Mouse (Mus musculus): ENCODE measurements around the gene Fkbp1a. TPM values are rescaled to one million over a fixed set of nuclear protein-coding genes. Genes with fewer than 3 reads are reported as not detected.
A peak's percentile ranks its signal among the peaks of the same experiment; 100 is the strongest.

Gene Fkbp1a
- polyA plus RNA-seq, 1 experiment from 2014 or later: 128 TPM

- H3K4me2 ChIP-seq (ENCODE audit: low read depth, low read length): no peak overlapping the region
- TF ChIP-seq EP300 (IDR thresholded peaks at IDR 0.05; ENCODE audit: low read depth) (no peak), CTCF (IDR thresholded peaks at IDR 0.05; ENCODE audit: low read depth) (no peak)
- 63% methylated on average over 5 of the region's 5 CpGs for WGBS (ENCODE audit: insufficient replicate concordance)
- DNase-seq (no peak), ATAC-seq (no peak)
- peaks cover 14% of the 10 kb centered on the region for H3K4me1 ChIP-seq (ENCODE audit: insufficient read depth)
- H3K4me3 ChIP-seq (ENCODE audit: low read depth, low read length): no peak overlapping the region
- no peaks in the 10 kb centered on the region for H3K36me3 ChIP-seq (replicated peaks; ENCODE audit: insufficient read depth, low read length)
- H3K27me3 ChIP-seq (ENCODE audit: insufficient read depth, low read length): no peaks in the 10 kb centered on the region
- H3K9me3 ChIP-seq (ENCODE audit: low read length): no peaks in the 10 kb centered on the region
- H3K27ac ChIP-seq (ENCODE audit: low read depth): no peak overlapping the region
- no peak overlapping the region for H3K9ac ChIP-seq (replicated peaks)
Observed at GRCm38 (mm10) chr2:151574607-151575006, 32.3 kb downstream of the Fkbp1a start.

GRCm38 (mm10) chr2:151575119-151575698 is 32.9 kb downstream of the Fkbp1a start:
- Histone ChIP-seq H3K27me3 (ENCODE audit: insufficient read depth, low read length) (no peaks in the 10 kb centered on the region), H3K9me3 (ENCODE audit: low read length) (no peaks in the 10 kb centered on the region), H3K4me2 (ENCODE audit: low read depth, low read length) (peak overlapping the region; percentile 79), H3K27ac (ENCODE audit: low read depth) (no peak overlapping the region), H3K9ac (replicated peaks) (no peak overlapping the region; the same call in 1 of the 2 replicates), H3K4me3 (ENCODE audit: low read depth, low read length) (peak overlapping the region; percentile 49), H3K4me1 (ENCODE audit: insufficient read depth) (peaks cover 14% of the 10 kb centered on the region), H3K36me3 (replicated peaks; ENCODE audit: insufficient read depth, low read length) (no peaks in the 10 kb centered on the region)
- 26% methylated on average over 7 of the region's 7 CpGs for WGBS (ENCODE audit: insufficient replicate concordance)
- TF ChIP-seq EP300 (IDR thresholded peaks at IDR 0.05; ENCODE audit: low read depth): no peak
- peak; percentile 53 for TF ChIP-seq CTCF (IDR thresholded peaks at IDR 0.05; ENCODE audit: low read depth)
- DNase-seq (no peak), ATAC-seq (no peak)

GRCm38 (mm10) chr2:151575699-151576389 is 33.6 kb downstream of the Fkbp1a start:
- no peaks in the 10 kb centered on the region for H3K27me3 ChIP-seq (ENCODE audit: insufficient read depth, low read length)
- H3K9ac ChIP-seq (replicated peaks): peak overlapping the region; percentile 51; the same call in 1 of the 2 replicates
- 2% methylated on average over 38 of the region's 38 CpGs for WGBS (ENCODE audit: insufficient replicate concordance)
- H3K27ac ChIP-seq (ENCODE audit: low read depth): peak overlapping the region; percentile 51; the same call in 1 of the 2 replicates
- no peaks in the 10 kb centered on the region for H3K36me3 ChIP-seq (replicated peaks; ENCODE audit: insufficient read depth, low read length)
- DNase-seq (peak; percentile 70), ATAC-seq (peak; percentile 89)
- TF ChIP-seq EP300 (IDR thresholded peaks at IDR 0.05; ENCODE audit: low read depth): peak; percentile 15; the same call in 1 of the 2 replicates
- TF ChIP-seq CTCF (IDR thresholded peaks at IDR 0.05; ENCODE audit: low read depth): no peak
- peak overlapping the region; percentile 79 for H3K4me2 ChIP-seq (ENCODE audit: low read depth, low read length)
- H3K4me1 ChIP-seq (ENCODE audit: insufficient read depth): peaks cover 14% of the 10 kb centered on the region
- H3K9me3 ChIP-seq (ENCODE audit: low read length): no peaks in the 10 kb centered on the region
- H3K4me3 ChIP-seq (ENCODE audit: low read depth, low read length): peak overlapping the region; percentile 49

DNA sequence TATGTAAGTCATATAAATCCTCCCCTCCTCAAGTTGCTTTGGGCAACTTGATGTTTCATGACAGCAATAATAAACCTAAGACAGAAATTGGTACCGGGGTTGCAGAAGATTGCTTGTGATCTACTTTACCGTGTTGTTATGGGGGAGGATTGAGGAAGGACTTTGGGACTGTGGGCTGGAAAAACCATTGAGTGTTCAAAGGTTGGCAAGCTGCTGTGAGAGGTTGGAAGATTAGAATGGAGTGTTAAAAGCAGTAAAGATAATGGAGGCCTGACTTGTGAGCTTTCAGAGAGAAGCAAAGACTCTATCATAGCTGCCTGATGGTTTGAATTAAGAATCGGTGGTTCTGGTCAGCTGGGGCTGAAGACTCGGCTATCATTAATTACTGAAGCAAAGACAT is 36.9 kb downstream of the Fkbp1a start:
- Histone ChIP-seq H3K27ac (ENCODE audit: low read depth) (no peak overlapping the region), H3K9ac (replicated peaks) (no peak overlapping the region), H3K4me3 (ENCODE audit: low read depth, low read length) (no peak overlapping the region), H3K27me3 (ENCODE audit: insufficient read depth, low read length) (no peaks in the 10 kb centered on the region), H3K4me1 (ENCODE audit: insufficient read depth) (peaks cover 14% of the 10 kb centered on the region), H3K36me3 (replicated peaks; ENCODE audit: insufficient read depth, low read length) (no peaks in the 10 kb centered on the region), H3K9me3 (ENCODE audit: low read length) (no peaks in the 10 kb centered on the region), H3K4me2 (ENCODE audit: low read depth, low read length) (no peak overlapping the region)
- WGBS (ENCODE audit: insufficient replicate concordance): 70% methylated on average over 4 of the region's 4 CpGs
- ATAC-seq: no peak
- no peak for DNase-seq
- no peak for TF ChIP-seq CTCF (IDR thresholded peaks at IDR 0.05; ENCODE audit: low read depth)
- TF ChIP-seq EP300 (IDR thresholded peaks at IDR 0.05; ENCODE audit: low read depth): no peak

- Histone ChIP-seq H3K27ac (ENCODE audit: low read depth) (no peak overlapping the region), H3K9ac (replicated peaks) (no peak overlapping the region), H3K4me1 (ENCODE audit: insufficient read depth) (peaks cover 9% of the 10 kb centered on the region), H3K4me3 (ENCODE audit: low read depth, low read length) (no peak overlapping the region), H3K9me3 (ENCODE audit: low read length) (no peaks in the 10 kb centered on the region), H3K36me3 (replicated peaks; ENCODE audit: insufficient read depth, low read length) (no peaks in the 10 kb centered on the region), H3K27me3 (ENCODE audit: insufficient read depth, low read length) (no peaks in the 10 kb centered on the region), H3K4me2 (ENCODE audit: low read depth, low read length) (no peak overlapping the region)
- no peak for TF ChIP-seq CTCF (IDR thresholded peaks at IDR 0.05; ENCODE audit: low read depth)
- TF ChIP-seq EP300 (IDR thresholded peaks at IDR 0.05; ENCODE audit: low read depth): no peak
- WGBS (ENCODE audit: insufficient replicate concordance): 17% methylated on average over 1 of the region's 1 CpGs
- DNase-seq (no peak), ATAC-seq (no peak)
Observed at GRCm38 (mm10) chr2:151580945-151581344, 38.7 kb downstream of the Fkbp1a start.

GRCm38 (mm10) chr2:151585934-151586333 is 43.7 kb downstream of the Fkbp1a start:
- Histone ChIP-seq H3K4me1 (ENCODE audit: insufficient read depth) (no peaks in the 10 kb centered on the region), H3K36me3 (replicated peaks; ENCODE audit: insufficient read depth, low read length) (no peaks in the 10 kb centered on the region), H3K9me3 (ENCODE audit: low read length) (no peaks in the 10 kb centered on the region), H3K4me2 (ENCODE audit: low read depth, low read length) (no peak overlapping the region), H3K27me3 (ENCODE audit: insufficient read depth, low read length) (no peaks in the 10 kb centered on the region), H3K27ac (ENCODE audit: low read depth) (no peak overlapping the region), H3K9ac (replicated peaks) (no peak overlapping the region), H3K4me3 (ENCODE audit: low read depth, low read length) (no peak overlapping the region)
- DNase-seq (no peak), ATAC-seq (no peak)
- TF ChIP-seq EP300 (IDR thresholded peaks at IDR 0.05; ENCODE audit: low read depth): no peak
- TF ChIP-seq CTCF (IDR thresholded peaks at IDR 0.05; ENCODE audit: low read depth): peak; percentile 54
- WGBS (ENCODE audit: insufficient replicate concordance): 46% methylated on average over 3 of the region's 3 CpGs

Measured in liver, postnatal 0 days (tissue).